Mouse (Mus musculus): ENCODE results near the gene Cfap99.

Cfap99 gene

GRCm38 (mm10) chr5:34278058-34278457 lies 10.3 kb upstream of the Cfap99 start:
- no peak for DNase-seq

- DNase-seq: peak in 1 of 2 experiments; percentile 23
Observed at GRCm38 (mm10) chr5:34279214-34279613, 9.2 kb upstream of the Cfap99 start.

DNA sequence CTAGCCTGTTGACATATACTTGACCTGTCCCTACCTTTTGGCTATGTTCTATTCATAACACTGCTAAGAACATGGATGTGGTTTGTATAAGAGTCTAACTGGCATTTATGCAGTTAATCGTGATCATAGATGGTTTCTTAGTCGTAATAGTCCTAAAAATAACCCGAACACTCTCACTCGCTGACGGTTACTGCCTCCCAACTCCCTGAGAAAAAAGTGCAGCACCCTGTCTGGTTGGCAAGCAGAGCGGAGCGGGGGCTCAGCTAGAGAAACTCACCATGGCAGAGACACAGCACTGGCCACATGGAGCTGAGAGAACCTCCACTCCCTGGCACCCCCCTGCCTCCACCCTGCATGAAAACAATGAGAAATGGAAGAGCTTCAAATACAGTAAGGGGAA lies 7.4 kb upstream of the Cfap99 start:
- DNase-seq: no peak

- no peak for DNase-seq
Observed at GRCm38 (mm10) chr5:34283355-34283754, 5.0 kb upstream of the Cfap99 start.

DNA sequence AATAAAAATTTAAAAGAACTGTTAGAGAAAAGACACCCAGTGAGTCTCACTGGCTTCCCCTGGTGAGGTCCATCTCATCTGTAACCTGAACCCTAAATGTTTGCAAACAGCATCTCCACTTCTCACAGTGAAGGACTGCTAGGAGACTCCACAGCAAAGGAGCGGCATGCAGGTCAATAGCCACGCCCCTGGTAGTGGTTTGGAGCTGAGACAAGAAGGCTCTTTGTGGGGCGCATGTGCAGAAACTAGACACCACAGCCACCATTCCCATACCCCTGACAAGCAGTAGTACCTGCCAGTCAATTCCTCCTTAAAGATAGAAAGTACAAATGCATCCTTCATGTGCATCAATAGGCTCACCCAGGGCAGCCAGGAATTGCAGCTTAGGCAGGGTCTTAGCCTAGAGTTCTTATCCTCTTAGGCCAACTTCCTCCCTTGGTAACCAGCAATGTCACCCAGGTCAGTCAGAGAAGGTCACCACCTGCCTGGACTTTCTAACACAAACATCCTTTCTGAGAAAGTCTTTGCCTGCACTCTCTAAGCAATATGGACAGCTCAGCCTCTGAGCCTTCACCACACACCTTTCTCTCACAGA lies 4.1 kb upstream of the Cfap99 start:
- peak; percentile 26 to 29 for DNase-seq

GRCm38 (mm10) chr5:34285285-34285684 lies 3.1 kb upstream of the Cfap99 start:
- no peak for DNase-seq

DNA sequence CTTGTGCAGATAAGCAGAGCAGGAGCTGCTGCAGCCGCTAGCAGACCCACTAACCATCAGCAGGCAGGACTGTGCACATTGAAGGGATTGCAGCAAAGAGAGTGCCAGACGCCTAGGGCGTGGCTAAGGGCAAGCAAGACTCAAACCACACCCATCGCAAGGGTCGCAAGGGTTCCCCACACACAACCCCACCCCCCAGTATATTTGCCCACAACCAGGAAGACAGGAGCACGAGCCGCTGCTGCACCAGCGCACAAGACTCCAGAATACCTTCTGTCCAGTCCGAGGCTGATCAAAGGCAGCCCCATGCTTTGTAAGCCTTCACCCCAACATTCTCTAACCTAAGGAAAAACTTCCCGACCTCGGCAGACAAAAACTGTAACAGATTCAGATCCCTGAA lies 1.9 kb upstream of the Cfap99 start:
- DNase-seq: peak; percentile 43 to 44

GRCm38 (mm10) chr5:34287001-34287837 lies 1.2 kb upstream of the Cfap99 start:
- peak; percentile 59 to 62 for DNase-seq

DNA sequence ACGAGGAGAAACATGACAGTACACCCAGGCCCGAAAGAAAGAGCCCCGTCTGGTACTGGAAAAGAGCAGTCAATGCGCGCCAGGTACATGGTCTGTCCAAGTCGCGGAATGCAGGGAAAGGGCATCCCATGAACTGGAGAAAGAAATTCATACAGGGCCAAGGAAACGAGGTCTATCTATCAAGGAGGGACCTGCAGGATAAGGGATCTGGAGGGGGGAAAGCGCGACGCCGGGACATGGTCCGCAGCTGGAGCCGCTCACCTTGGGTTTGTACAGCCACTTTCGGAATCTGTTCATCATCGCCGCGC lies 608 bp upstream of the Cfap99 start:
- no peak for DNase-seq

- DNase-seq: peak in 1 of 2 experiments; percentile 12
Observed at GRCm38 (mm10) chr5:34289286-34289685, 886 bp downstream of the Cfap99 start.

DNA sequence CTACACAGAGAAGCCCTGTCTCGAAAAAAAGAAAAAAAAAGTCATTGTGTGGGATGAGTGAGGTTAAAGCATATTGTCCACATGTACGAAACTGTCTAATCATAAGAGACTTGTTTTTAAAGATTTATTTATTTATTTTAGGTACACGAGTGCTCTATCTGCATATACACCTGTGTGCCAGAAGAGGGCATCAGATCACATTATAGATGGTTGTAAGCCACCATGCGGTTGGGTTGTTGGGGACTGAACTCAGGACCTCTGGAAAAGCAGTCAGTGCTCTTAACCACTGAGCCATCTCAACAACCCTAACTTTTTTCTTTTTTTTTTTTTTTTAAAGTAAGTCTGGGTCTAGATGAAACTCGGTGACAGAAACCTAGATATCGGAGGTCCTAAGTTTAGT lies 5.0 kb downstream of the Cfap99 start:
- no peak for DNase-seq

- DNase-seq: no peak
Observed at GRCm38 (mm10) chr5:34294696-34295095, 6.3 kb downstream of the Cfap99 start.

- DNase-seq: no peak
Observed at GRCm38 (mm10) chr5:34295141-34295540, 6.7 kb downstream of the Cfap99 start.

DNA sequence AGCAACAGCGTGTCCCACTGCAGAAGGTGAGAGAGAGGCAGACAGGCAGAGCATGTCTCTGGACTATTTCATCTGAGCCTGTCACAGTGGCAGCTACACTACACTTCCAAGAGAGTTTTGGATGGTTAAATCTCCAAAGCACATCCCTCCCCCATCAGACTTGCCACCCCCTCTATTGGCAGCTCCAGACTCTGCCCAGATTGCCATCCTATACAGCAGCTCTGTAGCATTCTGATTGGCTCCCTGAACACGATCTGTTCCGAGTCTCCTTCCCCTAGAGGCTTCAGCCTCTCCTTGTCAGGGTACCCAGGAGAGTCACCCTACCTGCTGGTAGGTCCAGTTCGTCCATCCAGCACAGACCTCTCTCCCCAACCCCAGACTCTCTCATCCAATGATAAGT lies 9.7 kb downstream of the Cfap99 start:
- DNase-seq: no peak

GRCm38 (mm10) chr5:34298937-34299535 lies 10.6 kb downstream of the Cfap99 start:
- DNase-seq: peak; percentile 28 to 39

- DNase-seq: no peak
Observed at GRCm38 (mm10) chr5:34302377-34302776, 14.0 kb downstream of the Cfap99 start.

DNA sequence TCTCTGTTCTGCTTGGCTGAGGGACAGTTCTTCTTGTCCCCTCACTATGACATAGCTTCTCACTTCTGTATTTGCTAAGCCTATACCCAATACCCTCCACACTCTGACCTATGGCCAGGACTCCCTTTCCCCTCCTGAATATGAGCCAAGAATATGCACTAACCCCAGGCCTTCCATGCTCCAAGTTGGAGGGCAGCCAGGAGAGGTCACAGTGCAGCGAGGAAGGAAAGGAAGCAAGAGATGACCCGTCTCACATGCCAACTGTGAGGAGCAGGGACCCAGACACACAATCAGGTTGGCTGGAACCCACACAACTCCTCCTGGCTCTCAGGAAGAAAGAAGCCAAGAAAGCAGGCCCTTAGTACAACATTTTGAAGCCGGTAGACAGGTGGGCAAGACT lies 20.6 kb downstream of the Cfap99 start:
- DNase-seq: no peak

DNA sequence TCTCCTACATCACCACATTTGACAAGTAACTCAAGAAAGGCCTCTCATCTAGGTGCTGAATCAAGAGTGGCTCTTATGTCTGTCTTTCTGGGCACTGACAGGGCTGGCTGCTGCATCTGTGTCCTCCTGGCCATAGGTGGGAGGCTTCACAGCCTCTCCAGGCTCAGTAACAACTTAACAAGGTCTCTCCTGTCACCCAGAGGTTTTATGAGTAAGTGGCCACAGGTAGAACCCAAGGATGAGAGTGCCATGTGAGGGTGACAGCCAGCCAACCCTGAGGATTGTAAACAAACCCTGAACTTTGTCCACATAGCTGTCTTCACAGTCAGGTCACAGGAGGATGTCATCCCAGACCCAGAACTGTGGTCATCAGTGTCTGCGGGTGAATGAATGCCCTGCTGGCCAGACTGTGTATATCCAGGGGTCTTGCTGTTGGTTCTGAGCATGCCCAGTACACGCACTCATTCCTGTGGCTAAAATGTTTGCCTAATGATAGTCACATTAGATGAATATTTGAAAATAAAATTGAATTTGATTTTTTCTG lies 31.2 kb downstream of the Cfap99 start:
- no peak for DNase-seq

DNA sequence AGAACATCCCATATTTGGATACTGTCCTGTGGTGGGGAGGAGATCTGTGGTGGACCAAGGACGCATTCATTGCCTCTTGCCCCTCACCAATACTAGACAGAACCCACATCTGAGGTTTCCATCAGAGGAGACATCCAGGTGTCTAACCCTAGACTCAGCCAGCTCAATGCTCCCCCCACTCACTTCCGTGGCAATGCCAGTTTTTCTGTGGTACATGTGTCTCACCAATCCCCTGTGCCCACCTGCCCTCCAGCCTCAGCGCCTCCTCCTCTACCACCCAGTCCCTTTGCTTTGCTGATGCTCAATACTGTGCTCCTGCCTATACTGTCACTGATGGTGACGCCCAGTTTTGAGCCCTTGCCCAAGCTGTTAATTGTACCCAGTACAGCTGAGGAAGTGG lies 32.8 kb downstream of the Cfap99 start:
- DNase-seq: no peak

DNA sequence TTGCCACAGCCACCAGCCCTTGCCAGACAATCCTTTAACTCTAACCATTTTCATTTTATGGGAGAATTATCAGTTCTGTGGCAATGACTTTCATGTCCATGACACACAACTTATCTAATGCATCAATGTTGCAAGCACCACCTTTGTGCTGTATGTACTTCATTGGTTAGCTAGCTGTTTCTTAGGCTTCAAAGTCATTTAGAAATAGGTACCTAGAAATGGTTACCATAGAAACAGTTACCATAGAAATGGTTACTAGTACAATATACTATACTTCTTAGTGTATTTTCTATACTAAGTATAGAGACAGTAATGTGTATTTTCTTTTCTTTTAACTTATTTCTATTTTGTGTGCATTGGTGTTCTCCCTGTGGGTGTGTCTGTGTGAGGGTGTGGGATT lies 36.9 kb downstream of the Cfap99 start:
- no peak for DNase-seq

- no peak for DNase-seq
Observed at GRCm38 (mm10) chr5:34326249-34326691, 37.9 kb downstream of the Cfap99 start.

DNA sequence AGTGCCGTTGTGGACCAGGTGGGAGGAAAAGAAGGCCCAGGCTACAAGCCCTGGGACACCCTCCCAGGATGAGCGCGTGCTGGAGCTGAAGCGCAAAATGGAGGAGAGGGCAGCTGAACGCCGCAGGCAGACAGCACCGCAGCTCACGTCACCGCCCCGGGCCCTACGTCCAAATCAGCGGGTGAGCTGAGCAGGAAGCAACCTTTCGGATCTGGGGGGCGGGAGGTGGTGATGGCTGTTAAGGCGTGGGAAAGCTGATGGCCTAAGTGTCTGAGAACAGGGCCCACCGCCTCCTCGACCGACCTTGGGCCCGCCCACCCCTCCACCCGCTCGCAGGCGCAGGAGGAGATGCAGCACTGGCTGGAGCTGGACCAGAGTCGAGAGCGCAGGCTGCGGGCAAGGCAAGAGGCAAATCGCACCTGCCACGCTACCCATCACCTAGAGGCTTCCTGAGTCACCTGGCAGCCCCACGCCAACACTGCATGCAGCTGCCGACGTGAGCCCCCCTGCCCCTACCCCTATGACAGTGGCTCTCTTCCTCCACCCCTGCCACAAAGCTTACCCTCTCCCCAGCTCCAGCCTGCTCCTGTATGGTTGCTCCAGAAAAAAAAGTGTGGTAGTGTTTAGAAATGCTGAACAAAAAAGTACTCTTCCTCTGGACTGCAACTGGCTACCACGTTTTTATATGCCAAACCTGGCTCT lies 38.6 kb downstream of the Cfap99 start:
- peak; percentile 37 to 41 for DNase-seq

- DNase-seq: no peak
Observed at GRCm38 (mm10) chr5:34330136-34330535, 41.7 kb downstream of the Cfap99 start.

Measured in cerebellum, postnatal 36 days (tissue).